Mouse (Mus musculus) CD4-positive, CD25-positive, alpha-beta regulatory T cell, adult 2 months (primary cell): ENCODE measurements around the gene Phyh.

ENCODE experiments used
- DNase-seq: peaks from one replicate; pipeline ENCODE4 v3.0.0-alpha.2; 2012; ENCODE audit warnings: low read depth, low spot score

Phyh gene

DNA sequence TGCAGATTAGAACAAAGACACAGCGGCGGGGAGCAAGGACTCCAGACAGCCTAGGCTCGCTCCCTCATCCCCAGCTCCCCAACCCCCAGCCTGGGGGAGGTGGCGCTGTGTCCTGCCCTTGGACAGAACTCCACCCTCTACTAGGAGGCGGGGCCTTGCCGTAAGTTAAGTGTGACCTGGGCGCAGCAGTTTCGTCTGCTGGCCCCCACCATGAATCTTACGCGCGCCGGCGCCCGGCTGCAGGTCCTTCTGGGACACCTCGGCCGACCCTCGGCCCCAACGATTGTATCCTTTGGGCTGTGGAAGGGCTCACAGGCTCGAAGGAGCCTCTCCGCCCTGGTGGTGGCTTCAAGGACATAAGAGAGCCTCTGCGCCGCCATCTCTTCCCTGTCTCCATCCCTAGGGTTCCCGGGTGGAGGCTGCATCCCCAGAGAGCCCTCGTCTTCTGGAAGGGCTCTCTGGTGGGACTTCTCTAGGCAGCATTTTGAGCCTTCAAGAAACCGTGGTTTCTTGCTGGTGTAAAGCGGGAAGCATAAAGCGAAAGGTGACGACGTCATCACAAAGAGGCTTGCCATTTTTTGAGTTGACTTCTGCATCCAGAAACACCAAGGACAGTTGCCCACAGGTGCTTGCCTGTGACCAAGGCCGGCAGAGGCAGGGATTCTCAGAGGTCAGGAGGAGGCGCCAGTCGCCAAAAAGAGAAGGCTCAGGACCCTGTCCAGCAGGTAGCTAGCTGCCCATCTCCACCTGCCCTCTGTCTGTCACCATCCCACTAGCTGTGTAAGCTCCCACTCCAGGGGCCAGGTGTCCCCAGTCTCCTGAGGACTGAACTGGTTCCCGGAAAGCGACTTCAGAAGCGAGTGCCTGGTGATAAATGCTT, at the start of gene Phyh:
TSS of gene Phyh (plus strand) at position 160 of the 880 bp plus-strand sequence.
- peak; percentile 90 for DNase-seq

DNA sequence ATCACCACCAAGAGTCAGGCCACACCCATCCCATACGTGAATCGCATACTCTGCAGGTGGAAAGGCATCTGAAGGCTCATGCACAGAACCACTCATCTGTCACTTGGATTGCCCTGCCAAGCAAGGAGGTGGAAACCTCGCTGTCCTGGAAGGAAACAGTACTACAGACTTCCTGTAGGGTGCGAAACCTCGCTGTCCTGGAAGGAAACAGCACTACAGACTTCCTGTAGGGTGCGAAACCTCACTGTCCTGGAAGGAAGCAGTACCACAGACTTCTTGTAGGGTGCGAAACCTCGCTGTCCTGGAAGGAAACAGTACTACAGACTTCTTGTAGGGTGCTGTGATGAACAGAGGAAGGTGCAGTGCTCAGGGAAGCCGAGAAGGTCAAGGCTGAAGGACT, 46.1 kb upstream of the Phyh start:
- DNase-seq, result peak; percentile 48

DNA sequence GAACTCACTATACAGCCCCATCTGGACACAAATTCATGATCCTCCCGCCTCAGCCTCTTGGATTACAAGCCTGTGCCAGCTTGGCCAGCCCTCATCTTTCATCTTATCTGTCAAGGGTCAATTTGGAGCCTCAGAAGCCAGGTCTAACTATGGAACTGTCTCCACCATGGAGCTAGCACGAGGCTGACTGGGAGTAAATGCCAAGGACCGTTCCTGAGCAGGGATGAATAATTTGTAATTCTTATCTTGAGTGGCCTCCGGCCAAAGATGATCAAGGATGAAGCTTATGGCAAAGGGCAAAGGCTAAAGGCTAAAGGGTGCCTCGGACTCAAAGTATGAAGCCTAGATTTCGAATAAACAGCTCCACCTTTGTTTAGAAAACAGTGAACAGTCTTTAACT, 45.5 kb upstream of the Phyh start:
- DNase-seq, result no peak

DNA sequence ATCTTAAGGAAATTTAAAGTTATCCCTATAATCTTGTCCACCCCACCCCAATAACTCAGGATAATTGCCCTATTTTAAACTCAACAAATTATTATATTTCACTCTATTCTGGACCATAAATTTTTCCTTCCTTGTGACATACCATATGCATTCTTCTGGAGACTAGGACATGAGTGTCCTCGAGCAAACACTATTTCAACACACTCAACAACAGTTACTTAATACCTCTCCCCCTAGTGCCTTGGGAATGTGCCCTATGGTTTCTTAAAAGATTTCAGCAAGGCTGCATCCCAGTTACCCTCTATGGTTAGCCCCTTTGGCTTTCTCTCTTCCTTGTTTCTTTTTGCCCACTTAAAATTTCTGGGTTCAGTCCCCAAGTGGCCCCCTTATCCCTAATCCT, 43.7 kb upstream of the Phyh start:
- DNase-seq, result no peak

DNA sequence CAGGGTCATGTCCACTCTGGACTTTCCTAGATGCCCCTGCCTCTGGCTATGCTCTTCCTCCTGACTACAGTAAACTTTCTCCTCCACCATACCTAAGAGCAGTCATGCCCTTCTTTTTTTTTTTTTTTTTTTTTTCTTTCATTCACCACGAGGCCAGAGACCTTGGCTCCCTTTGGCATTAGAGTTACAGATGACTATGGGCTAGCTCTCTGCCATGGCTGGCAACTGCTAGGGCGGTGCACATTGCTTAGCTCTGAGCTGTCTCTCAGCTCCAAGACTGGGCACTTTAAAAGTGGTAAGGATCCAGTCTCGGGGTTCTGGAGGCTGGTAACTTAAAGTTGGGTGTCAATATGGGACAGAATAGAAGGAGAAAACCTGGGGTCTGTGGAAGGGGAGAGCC, 42.7 kb upstream of the Phyh start:
- DNase-seq, result no peak

DNA sequence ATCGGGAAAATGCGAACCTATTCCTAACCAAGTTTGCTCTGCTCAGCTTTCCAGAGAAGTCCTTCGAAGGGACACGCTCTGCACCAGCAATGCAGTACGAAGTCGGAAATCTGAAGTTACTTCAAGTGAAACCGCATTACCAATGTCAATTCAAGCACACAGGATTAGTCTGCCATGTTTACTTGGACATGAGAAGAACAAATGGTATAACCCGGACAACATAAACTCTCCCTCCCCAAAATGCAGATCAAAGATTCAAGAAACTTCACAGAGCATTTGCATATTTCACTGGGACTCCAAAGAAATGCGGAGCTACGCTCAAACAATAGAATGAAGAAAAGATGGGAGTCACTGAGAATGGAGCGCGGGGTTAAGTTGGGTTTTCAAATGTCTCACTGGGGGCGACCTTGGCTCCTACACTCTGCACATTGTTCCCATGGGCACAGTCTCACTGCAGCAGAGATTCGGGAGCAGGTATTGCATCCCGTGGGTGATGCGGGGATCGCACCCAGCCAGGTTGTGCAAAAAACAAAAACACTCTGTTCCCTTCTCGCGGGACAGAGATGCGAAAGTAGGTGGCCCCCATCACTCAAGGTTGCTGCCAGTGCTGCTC, 38.0 kb upstream of the Phyh start:
- peak; percentile 22 for DNase-seq

DNA sequence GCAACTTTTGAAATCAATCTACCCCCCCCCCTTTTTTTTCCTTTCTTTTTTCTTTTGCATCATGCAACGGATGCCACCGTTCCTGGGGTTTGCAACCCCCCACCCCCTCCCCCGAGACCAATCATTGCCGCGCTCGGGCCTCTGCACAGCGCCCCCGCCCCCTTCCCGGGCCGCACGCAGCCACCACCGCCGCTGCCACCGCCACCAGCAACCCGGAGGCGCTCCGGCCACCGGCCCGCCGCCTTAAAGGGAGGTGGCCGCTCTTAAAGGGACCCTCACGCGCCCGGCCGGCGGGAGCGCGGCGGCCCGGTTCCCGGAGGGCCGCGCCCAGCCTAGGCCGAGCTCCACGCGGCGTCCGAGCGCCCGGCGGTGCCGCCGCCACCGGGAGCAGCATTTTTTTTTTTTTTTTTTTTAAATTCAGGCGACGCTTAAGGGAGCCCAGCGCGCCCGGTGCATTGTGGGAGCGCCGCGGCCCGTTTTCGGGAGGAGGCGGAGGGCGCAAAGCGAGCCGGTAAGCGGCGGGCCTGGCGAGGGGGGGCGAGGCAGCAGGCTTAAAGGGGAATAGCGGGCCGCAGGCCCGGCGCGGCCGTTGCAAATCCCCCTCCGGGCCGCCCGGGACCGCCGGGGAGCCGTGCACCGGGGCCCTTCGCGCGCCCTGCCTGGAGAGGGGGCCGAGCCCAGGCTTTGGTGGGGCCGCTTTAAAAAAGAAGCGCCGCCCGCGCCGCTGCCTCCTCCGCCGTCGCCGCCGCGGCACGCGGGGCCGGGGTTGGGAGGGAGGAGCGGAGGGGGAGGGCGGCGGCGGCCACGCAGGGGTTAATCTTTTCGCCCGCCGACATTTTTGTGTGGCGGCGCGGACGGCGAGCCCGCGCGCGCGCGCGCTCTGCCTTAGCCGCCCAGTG, 37.2 kb upstream of the Phyh start, which contains the start of gene Sephs1:
TSS of gene Sephs1 (plus strand) at position 215 of the 899 bp plus-strand sequence.
- peak; percentile 89 for DNase-seq

DNA sequence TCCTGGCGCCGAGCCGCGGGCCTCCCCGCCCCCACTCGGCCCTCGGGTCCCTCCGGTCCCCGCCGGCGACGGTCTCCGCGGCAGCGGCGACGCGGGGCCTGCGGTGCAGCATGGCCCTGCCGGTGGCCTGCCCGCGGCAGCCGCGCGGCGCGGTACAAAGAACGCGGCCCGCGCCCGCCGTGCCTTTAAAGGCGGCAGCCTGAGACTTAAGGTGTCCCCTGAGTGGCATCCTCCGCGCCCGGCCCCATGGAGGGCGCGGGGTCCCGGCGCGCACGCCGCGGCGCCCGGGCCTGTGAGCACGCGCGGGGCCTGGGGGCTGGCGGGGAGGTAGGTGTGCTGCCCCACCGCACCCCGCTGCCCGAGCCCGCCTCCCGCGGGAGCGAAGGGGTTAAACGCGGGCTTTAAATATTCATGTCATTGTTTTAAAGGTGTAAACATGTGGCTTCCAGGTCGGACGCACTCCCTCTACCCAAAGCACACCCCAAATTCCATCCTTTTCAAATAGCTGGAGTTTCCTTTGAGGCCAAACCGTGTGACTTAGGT, 36.5 kb upstream of the Phyh start:
- DNase-seq, result peak; percentile 72

DNA sequence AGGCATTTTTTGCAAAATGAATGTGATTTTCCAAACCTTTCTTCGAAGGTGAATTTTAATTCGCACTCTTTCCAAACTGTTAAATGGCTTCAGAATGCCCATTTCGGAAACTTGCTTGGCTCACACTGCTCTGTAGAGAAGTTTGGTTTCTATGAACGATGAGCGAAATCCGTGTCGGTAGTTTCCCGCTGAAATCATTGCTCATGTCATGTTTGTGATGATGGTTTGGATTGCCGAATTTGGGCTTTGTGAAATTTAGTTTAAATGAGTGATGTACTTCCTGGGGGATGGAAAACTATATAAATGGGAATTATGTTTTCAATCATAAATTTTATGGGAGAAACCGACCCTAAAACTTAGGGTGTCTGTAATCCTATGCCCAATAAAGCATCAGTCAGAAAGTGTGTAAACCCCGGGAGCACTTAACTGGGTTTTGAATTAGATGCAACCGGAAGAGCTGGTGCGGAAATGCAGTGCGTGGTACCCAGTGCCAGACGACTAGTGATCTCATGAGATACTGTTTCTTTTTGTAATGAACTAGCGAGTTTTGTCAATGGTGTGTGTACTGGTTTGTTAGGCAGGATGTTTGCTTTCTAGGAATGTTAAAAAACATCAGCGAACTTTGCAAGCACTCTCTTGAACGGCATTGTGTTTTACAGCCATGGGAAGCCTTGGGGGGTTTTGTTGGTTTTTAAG, 35.7 kb upstream of the Phyh start:
- peak; percentile 74 for DNase-seq

DNA sequence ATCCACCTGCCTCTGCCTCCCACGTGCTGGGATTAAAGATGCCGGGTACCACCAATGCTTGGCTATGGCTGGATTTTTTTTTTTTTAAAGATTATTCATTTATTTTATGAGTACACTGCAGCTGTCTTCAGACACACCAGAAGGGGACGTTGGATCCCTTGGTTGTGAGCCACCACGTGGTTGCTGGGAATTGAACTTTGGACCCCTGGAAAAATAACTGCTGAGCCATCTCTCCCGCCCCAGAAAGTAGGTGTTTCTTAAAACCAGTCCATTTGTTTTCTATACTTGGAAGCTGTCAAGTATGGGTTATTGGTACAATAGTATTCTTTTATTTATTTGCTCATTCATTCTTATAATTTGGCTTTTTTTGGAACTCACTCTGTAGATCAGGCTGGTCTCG, 31.9 kb upstream of the Phyh start:
- DNase-seq, result no peak

DNA sequence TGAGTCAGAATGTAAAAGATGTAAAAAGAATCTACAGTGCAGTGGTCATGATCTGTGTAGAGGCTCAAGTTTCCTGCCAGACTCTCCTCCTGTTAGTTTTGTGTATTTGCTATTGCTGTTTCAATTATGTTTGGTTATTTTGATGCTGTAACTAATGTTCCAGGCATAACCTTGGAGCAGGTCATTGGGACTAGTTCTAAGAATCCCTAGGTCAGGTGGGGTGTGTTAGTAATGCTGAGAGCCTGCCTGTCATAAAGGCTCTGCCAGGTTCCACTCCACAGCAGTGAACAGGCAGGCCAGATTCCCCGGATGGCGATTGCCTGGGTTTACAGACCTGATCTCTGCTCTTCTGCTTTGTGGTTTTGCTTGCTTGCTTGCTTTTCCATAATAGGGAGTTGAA, 23.2 kb upstream of the Phyh start:
- no peak for DNase-seq

DNA sequence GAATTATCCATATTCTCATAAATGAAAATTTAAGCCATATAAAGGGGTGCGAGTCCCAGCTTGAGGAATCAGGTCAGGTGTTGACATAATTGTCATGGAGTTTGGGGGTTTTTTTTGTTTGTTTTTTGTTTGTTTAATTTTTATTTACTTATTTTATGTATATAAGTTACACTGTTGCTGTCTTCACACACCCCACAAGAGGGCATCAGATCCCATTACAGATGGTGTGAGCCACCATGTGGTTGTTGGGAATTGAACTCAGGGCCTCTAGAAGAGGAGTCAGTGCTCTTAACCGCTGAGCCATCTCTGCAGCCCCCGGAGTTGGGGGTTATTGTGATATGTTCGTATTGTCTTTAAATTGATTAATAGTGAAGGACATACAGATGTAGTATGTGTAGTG, 21.8 kb upstream of the Phyh start:
- peak; percentile 14 for DNase-seq

DNA sequence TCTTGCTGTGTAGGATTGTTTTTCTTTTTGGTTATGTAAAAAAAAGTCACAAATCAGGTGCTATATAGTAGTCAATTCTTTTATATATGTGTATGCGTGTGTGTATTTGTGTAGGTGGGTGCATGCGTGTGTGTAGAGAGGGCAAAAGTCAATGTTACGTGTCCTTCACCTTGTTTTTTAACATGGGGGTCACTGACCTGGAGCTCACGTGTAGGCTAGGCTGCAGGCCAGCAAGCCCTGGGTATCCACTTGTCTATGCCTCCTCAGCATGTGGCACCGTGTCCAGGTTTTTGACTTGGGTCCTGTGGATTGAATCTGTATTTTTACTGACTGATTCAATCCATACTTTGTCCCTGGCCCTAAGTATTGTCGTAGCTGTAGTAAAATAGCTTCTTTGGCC, 18.2 kb upstream of the Phyh start:
- DNase-seq, result no peak

DNA sequence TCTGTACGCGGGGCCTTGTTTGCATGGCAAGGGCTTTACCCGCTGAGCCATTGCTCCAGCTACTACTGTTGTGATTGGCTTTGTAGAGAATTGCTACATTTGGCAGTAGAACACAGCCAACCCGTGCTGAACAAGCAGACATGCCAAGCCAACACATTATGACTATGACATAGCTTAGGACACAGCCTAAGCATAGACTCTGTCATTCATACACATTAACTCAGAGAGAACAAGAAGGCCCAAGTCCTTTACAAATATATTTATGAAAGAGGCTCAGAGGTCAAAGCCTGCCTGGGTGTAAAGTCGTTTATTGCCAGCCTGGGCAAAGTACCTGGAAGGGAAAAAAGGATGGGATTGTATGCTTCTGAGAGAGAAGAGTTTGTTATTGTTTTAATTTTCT, 16.5 kb upstream of the Phyh start:
- no peak for DNase-seq

DNA sequence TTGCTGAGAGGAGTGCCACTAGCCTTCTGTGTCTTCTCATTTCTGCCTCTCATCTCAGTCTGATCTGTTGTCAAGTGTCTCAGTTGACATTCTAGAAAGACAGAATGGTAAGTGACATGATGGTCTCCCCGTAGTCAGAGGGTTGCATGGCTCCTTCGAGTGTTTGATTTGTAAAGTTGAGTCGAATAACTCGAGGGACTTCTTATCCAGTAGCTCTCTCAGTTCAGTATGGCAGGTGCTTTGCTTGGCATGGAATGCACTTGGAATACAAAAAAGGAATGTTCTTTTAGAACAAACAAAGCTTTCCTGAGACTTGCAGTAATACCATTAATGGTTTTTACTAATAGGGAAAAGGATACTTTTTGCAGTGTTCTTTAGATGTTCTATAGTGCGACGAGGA, 11.7 kb upstream of the Phyh start:
- no peak for DNase-seq

DNA sequence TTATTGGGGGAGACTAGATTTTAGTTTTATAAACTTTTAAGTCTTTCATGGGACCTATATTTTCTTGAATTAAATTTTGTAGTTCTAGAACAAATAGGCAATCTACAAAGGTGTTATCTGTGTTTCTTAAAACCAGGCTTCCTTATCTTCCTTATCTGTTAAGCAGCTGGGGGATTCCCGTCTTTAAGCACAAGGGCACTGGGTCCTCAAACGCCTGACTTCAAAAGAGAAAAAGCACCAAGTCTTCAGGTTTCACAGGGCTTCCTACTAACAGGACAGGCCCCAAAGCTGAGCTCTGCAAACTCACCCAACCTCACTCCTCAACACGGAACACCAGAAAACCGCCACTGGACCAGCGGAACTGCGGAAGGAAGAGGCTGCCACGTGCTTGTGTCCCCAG, 10.9 kb upstream of the Phyh start:
- peak; percentile 56 for DNase-seq

DNA sequence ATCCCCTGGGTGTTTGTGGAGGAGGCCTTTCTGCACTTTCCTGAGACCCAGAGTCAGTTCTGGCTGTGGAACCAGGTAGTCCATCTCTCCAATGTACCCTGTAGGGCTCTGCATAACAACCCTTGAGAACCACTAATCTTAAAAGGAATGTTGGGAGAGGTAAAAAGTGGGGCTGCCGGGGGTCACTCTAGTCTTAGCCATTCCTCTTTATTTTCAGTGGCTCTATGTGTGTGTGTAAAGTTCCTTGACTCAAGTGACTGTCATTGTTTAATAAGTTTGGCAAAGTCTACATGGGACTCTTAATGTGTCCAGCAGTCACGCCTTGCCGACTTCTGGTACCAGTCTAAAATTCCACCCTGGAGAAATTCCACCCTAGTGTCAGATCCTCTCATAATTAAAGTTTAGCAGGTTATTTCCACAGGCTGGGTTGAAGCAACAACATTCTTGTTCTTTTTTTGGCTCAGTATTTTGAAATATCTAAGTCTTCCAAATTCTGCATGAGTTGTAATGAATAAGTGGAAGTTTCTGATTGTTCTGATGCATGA, 10.0 kb upstream of the Phyh start:
- DNase-seq, result no peak

DNA sequence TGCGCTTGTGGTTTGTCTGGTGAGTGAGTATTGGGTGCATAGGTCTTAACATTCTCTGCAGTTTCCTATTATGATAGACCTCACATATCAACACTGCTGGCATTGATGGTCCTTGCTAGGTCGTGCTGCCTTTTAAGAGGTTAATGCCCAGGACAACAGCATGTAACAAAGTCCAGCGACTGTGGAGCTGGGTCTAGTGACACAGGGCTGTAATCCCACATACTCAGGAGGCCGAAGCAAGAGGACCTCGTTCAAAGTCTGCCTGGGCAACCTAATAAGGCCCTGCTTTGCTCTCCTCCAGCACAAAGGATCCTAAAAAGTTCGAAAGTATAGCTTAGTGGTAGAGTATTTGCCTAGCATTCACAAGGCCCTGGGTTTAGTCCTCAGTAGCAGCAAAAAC, 8.9 kb upstream of the Phyh start:
- no peak for DNase-seq

DNA sequence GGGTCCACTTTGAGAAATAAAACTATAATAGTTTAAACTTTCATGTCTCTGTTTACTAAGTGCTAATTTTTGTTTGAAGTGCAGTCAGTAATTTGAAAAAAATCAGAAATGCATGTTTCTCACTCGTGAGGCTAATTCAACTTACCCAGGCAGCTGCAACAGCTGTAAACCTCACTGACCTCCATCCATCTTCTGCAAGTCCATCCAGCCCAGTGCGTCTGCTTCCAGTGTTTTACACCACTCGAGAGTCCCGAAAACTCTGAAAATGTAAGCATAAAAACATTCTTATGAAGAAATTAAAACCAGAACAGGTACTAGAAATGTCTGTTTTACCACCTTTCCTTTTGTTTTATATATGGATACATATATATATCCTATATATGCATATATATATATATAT, 8.3 kb upstream of the Phyh start:
- DNase-seq, result no peak

DNA sequence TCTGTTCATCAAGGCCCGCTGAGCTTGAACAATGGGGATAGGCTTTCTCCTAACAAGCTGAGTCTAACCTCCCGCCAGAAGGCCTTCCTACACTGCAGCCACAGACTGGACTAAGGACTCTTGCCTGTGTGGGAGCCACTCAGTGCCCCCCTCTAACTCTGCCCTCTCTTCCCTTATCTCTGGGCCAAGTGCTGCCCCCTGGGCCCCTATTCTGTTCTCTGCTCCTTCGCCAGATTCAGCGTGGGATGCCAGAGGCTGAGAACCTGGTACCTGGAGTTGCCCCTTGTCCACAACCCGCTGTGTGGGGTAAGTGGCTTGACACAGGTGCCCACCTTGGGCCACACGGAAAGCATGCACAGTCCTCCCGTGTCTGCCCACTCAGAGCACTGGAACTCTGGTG, 4.9 kb upstream of the Phyh start:
- no peak for DNase-seq

DNA sequence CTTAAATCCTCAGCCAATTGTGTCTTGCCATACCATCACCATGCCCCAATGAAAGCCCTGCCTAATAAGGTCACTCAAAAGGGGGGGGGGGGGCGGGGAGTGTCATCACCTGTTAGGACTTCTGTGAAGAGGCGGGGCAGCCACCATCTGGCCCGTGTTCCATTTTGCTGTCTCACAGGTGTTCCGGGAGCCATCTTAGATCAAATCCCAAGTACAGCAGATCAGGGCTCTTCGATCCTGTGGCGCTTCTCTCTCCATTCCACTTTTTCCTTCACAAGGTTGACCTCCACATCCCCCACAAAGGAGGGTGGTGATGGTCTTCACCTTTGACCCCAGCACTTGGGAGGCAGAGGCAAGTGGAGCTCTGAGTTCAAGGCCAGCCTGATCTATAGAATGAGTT, 2.8 kb upstream of the Phyh start:
- DNase-seq, result no peak
